Mouse (Mus musculus) olfactory bulb, adult 2 months (tissue): ENCODE measurements around the gene Bcar3.

ENCODE experiments used
- CTCF ChIP-seq: fragments of 200-500 bp; IDR thresholded peaks from 2 replicates; pipeline ENCODE4 v1.5.1; 2012; ENCODE audit warnings: low read depth, mild to moderate bottlenecking, low read length, moderate library complexity; ENCODE audit not compliant: insufficient read depth
- POLR2A ChIP-seq: fragments of 200-500 bp; IDR thresholded peaks from 2 replicates; pipeline ENCODE4 v1.6.1; 2012; ENCODE audit warnings: mild to moderate bottlenecking, low read depth, low read length, moderate library complexity; ENCODE audit not compliant: insufficient read depth

DNA sequence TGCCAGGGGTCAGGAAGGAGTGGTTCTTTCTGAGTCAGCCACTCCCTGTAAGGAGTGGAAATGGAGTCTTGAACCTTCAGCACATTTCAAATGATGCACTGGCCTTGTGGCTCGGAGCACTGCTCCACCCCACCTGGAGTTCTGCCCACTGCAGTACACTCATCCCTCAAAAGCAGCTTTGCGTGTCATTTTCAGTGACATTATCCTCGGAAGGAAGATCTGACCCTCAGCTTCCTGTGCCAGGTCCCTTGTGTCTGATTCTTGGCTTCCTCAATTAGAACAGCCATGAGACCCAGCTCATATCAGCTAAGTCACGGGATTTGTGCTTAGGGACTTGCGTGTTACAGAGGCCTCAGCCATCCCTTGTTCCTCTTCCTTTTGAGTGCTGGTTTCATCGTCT is 203.9 kb downstream of the Bcar3 start:
- no peak for TF ChIP-seq CTCF
- TF ChIP-seq POLR2A = no peak
